Mouse (Mus musculus) right cerebral cortex, postnatal 25 days (tissue): ENCODE results near the gene Stox2.

Experiments used
- DNase-seq: peaks from one replicate; pipeline ENCODE4 v3.0.0; 2022

Gene Stox2

DNA sequence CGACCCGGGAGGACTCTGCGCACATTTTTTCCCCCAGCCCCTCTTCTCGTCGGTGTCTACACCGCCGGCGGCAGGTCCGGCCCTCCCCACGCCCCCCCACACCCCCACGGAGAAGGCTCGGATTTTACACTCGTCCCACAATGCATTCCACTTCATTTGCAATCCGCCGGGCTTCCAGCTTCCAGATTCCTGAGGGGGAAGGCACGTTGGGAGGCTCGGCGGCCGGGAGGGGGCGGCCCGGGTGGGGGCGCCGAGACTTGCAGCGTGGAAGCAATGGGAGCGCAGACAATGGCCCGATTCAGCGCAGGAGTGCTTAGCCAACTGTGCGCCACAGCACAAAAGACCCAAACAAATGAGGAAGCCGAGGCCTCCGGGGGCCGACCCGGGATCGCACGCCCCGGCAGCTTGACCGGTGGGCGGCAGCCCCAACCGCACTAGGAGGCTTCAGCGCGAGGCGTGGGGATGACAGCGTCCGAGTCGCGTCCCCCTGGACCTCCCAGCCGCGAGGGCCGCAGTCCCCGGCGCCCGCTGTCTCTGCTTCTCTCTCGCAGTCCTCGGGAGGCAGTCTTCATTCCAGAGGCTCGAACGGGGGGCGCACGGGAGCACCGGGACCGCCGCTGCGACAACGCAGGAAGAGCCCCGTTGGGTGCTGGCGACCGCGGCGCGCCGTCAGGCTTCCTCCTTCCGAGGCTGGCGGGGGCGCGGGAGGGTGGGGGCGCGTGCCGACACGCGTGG, 157.9 kb downstream of the Stox2 start:
- peak; percentile 71 for DNase-seq

DNA sequence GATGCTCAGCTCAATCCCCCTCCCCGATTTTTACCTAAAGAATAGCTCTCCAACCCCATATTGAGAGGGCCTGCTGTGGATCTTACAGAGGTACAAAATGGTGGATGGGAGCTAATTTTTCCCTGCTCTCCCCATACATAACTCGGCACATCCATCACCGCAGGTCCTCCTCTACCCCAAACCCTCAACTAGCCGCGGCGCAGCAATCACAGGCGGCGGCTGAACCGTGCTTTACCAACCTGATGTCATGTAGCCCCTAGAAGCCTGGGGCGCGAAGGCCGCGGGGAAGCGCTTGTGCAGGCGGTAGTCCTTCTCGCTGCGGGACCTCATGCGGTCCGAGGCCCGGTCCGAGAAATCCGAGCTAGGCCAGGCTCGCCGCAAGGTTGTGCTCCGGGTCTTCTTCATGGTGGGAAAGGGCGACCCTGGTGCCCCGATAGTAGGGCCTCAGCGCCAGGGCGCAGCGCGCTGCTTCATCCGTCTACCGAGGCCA, 158.5 kb downstream of the Stox2 start:
- peak; percentile 52 for DNase-seq

DNA sequence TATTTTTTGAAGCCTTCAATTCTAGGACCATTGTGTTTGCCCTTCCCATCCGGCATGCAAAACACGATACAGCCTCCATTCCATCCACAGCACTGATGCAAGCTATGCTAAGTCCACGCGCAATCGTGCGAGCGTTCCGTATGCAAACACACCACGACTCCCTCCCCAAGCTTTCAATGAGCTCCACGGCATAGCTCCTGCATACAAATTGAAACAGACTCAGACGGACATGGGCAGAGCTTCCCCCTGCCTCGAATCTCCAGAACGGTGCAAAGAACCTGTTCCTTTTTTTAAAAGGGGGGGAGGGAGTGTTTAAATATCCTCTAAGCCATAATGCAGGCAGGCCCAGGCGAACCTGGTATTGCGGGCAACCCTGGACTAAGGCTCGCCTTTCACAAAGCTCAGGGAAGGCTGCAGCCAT, 159.0 kb downstream of the Stox2 start:
- peak; percentile 54 for DNase-seq

DNA sequence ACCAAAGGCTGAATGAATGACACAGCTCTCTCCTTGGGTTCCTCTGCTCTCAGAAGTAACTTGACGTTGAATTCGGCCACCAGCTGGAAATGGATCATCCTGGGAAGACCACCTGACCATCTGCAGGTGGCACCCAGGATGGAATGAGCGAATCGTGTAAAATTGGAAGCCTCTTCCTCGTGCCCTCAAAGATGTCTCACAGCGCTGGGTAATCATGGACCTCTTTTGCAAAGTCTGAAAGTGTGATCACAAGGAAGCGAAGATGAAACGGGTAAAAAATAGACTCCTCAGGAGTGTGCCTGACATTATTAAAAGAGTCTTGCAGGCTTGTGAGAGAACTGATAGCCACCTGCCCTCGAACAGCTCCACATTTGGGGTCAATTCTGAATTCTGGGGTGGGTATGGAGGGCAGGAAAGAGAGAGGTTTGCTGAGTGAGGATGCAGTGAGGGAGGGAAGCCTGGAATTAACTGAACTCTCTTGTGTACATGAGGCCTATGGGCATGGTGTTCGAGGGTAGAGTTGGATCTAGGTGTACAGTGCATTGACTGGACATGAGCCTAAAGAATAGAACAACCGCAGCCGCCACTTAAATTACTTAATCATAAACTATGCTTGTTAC, 160.0 kb downstream of the Stox2 start:
- no peak for DNase-seq

DNA sequence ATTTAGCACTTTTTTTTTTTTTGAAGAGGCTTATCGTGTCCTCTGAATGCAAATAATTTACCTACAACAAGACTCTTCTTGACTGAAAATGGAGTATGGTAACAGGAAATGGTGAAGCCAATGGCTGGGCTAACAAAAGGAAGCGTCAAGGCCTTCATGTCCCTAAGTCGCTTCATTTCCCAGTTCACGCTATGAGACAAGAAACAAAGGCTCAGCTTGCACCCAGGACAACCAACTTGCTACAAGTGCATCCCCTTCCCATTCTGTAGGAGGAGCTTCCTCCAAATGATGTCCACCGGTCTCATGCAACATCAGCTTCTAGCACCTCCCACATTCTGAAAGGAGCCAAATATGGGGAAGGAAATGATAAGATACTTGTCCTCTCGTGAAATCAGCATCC, 160.7 kb downstream of the Stox2 start:
- no peak for DNase-seq

DNA sequence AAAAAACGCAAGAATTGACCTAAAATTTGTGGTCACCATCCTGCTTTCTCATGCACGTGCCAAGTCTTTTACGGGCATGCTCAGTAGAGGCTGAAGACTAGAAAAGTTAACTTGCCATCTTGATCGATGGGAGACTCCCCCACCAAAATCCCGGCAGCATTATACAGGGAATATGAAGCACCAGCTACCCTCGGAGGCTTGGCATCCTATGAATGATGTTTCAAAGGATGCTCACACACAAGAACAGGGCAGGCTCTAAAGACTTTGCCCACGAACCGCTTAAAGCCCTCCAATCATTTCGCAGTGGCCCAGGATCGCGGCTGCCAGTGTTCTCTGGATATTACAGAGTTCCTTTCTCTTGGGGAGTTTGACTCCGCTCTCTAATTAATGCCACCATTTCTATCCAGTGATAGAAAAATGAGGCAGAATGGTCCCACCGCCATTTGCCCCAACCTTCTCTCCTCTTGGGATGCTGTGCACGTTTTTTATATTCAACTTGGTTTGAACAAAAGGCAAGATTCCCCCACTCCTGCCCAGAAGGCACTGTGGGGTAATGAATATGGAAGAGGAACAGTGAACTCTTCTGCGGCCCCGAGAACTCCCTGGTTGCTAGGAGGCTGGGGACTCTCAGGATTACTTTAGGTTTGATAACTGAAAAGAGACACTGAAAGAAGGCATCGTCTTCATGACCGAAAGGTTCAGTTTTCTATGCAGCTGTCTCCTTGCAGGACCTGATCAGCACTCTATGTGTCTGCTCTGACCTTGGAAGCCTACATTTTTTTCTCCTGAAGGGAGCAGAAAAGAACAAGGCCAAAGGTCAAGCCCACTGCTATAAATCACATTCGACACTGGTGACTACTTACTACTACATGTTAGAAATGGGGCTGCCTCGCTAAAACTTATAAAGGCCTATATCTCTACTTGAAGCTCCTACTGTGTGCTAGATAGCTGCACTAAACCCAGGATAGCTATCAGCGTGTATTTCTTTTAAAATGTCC, 161.5 kb downstream of the Stox2 start:
- DNase-seq = no peak

DNA sequence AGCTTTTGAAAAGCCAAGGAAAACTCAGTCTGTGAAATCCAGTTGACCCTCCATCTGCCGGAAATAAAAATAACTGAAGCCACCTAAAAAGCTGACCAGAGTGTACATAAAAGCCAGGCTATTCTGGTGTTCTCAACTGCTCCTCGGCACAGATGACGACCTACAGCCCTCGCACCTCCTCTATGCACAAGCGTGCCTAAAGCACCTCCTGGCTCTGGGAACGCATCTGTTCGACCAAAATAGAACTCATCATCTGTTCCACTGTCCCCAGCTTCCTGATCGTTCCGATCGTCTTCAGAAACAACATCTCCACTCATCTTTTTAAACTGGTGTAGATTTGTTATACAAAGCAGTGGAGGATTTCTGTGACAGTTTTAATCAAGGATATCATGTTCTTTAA, 166.3 kb downstream of the Stox2 start:
- DNase-seq = no peak

DNA sequence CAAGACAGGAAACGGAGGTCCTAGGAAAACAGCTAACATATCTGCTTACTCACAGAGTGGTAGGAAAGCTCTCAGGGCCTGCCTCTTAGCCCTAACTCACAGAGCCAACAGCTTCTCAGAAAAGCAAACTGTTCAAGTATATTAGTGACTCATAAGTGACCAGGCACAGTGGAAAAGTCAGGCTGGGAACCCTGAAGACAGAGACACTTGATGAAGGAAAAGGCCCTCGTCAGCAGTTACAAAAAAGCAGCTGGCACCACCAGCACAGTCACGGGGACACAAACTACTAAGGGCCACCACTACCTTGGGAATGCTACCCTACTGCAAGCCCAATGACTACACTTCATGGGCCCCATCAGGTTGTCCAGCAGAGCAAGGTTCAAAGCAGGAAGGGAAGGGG, 168.0 kb downstream of the Stox2 start:
- no peak for DNase-seq

DNA sequence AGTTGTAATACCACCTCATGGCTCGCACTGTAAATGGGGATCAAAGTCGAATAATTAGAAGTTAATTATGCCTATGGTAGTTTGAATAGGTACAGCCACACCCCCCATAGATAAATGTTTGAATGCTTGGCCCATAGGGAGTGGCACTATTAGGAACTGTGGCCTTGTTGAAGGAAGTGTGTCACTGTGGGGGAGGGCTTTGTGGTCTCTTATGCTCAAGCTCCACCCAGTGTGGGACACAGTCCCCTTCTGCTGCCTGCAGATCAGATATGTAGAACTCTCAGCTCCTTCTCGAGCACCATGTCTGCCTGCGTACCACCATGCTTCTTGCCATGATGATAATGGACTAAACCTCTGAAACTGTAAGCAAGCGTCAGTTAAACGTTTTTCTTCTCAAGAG, 177.2 kb downstream of the Stox2 start:
- no peak for DNase-seq

DNA sequence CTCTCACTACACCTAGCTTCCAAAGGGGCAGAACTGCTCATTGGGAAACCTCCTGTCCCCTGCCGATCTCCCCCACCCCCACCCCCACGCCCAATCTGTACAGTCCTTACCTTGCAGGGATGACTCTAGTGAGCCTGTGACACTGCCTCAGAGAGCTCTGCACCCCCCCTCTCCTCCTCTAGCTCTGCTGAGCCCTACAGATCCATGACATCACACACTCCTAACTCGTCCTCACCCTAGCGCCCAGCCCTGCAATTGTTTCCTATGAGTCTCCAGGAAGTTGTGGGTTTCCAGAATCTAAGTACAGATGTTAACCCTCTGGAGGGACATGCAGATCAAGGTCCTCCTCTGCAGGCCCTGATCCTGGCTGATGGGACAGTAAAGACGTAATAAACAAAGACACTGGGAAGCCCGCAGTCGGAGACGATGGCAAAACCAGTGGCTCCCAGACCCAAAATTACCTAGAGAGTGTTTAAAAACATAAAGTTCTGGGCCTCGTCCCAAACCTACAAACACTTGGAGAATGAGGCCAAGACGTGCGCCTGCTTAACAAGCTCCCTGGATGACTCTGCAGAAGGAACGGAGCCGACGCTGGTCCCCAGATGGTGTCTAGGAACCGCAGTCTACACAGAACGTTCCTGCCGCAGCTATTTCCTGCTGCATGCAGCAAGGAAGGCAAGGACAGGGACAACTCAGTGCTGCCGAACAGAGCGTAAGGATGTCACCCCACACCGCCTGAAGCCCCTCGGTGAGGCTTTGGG, 177.9 kb downstream of the Stox2 start:
- DNase-seq = peak; percentile 76

DNA sequence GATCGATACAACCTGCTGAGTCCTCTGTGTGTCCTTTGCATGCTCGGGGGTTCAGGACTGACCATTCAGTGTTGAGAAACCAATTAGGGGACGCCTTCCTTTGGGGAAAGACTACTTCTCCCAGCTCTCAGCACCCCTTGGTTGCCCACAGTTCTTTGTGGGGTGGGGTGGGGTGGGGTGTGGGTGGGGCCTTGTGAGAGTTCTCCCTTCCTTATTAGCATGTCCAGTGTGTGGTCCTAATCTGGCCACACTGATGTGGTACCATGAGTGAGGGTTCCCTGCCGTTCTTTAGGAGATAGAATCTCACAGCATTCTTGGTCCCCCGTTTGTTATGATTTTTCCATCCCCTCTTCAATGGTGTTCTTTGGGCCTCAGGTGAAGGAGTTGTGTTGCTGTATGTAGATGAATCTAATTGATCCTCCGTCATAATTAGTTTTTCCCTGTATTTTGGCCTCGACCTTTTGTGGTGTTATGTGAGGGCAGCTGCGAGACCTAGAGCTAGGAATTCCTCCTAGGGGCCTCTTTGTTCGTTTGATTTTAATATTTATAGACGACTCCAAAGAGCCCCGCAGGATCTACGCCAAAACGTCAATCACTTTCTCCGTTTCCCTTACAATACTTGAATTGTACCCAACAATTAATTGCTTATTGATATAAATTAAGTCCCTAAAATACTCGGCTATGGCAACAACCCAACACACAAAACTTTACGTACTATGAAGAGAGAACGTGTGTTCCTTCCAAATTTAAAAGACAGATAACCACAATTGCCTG, 182.9 kb downstream of the Stox2 start:
- DNase-seq = no peak

DNA sequence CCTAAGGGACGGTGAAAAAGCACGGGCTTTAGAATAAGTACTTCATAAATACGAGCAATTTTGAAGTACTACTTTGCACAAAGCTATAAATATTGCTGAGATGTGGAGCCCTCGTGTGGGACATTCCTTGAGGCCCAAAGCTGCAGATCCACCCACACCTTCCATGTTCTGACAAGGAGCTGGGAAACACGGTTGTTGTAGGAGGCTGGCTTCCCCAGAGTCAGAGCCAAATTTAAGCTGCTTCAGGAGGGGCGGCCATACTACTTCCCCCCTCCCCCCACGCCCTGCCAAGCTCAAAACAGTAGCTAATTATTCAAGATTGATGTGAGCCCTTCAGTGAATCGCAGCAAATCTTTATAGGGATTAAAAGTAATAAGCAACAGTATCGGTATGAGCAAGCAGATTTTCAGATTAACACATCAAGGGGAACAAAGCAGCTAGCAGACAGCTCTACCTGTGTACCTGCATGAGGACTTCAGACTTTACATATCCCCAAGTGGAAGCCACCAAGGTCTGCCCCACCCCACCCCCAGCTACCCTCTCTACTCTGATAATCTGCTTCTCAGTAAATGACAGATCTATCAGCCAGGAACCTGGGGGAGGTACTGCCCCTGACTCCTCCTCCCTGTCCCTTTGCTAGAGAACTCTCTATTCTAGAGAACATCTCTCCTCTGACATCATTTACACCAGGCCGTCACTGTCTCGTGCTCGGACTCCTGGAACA, 185.2 kb downstream of the Stox2 start:
- peak; percentile 39 for DNase-seq

DNA sequence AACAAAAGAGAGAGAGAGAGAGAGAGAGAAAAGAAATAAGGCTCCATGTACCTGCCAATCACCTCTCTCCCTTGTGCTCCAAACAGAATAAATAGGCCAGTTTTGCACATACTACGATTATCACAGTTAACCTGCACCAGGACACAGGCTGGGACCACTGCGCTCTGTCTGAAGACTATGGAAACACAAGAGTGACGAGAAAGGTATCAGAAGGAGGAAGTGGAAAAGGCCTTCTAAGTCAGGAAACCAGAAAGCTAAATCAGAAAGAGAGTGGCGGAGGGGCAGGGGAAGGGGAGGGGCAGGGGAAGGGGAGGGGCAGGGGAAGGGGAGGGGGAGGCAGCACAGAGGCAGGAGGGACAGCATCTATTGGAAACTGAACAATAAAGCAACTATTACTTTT, 195.3 kb downstream of the Stox2 start:
- DNase-seq = no peak

DNA sequence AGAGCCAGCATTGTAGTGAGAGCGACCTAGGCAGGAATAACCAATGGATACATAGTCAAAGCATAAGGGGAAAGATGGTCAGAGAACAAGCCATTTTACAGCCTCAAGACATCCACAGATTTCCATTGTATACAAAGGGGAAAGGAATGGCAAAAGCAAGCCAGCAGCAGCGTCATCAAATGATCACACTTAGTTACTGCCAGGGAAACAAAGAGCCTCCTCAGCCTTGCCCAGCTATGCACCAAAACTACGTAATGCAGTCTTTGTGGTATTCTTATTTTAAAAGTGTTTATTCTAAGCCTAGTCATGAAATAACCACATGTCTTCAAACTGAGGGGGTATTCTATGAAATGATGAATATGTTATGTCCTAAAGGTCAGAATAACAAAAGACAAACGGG, 201.0 kb downstream of the Stox2 start:
- no peak for DNase-seq

DNA sequence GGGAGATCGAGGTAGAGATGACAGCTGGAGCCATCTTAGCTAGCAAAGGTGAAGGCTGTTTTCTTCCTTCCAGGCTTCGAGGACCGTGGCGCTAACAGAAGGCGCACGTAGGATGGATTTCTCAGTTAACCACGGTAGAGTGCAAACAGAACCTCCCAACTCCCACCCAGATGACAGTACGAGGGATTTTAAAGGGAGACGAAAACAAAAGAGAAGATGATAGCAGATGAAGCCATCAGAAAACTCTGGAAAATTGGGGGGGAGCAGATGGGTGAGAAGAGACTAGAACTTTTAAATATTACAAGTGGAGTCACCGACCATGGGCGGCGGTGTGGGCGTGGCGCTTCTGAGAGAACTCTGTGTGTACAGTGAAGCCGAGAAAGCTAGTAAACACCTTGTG, 202.0 kb downstream of the Stox2 start:
- DNase-seq = peak; percentile 58

DNA sequence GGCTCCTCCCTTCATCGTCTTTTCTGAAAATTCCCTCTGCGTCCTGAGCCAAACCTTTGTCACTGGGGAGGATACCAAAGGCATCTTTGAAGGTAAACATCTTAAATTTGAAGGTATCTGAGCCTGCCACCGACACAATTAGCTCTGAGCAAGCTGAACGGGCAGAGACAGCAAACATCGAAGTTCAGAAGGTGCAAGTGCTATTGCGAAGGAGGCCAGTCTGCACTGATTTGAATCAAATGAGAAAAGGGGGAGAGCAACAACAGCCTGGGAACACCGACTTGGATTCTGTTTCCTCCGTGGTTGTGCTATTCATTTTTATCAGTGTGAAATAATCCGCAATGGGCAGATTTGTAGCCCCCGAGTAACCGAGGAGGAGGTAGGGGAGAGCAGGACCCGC, 202.5 kb downstream of the Stox2 start:
- DNase-seq = no peak

DNA sequence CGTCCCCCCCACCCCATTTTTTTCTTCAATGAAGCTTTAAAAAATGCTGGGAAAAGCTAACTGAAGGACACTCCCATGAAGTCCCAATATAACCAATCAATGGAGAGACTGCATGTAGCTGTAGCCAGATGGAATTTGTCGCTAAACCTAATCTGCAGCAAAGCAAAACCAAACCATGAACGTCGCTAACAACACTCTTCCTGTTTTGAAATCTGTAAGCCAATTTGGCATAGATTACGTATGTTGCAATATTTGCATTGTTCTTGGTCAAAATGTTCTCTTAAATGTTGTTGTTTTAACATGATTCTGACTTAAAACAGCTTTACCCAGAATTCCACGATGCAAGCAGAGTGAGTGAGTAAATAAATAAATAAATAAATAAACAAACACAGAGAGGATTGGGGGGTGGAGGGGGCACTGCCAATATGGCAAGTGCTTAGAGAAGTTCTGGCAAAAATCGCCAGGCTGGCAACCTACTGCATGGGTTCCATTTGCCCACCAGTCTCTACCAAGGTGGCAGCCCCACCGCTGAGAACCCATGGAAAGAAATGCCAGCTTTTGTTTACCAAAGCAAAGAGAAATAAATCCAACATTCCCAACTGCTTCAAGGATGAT, 203.0 kb downstream of the Stox2 start:
- DNase-seq = no peak

DNA sequence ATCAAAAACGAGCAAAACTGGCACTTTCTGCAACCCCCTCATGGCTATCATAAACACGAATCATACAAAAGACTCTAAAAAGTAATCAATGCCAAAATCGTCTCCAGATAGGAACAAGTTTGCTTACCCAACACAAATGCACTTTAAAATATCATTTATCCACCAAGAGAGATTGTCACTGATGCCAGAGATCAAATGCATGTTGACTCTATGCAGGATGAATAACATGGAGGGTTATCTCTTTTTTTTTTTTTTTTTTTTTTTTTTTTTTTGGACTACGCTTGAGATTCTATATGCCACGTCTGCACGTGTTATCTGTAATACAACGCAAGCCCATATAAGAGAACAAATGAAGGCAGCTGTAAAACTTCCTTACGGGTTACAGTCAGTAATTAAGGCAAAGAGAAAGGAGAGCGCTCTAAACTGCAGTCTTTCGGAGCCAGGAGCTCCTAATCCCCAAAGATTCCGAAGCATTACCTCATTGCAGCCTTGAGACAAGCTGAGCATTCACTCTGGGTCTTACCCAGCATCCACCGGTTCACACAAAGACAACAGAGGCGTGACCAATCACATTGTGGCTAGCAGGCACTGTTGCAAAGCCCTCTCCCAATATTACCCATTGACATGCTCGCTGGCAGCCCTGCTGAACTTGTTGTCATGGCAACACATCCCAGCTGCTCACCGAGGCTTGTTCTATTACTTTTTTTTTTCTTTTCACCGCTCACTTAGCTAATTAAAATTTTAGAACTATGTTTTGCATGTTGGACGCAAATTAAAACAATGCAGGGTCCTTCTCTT, 203.8 kb downstream of the Stox2 start:
- peak; percentile 68 for DNase-seq

DNA sequence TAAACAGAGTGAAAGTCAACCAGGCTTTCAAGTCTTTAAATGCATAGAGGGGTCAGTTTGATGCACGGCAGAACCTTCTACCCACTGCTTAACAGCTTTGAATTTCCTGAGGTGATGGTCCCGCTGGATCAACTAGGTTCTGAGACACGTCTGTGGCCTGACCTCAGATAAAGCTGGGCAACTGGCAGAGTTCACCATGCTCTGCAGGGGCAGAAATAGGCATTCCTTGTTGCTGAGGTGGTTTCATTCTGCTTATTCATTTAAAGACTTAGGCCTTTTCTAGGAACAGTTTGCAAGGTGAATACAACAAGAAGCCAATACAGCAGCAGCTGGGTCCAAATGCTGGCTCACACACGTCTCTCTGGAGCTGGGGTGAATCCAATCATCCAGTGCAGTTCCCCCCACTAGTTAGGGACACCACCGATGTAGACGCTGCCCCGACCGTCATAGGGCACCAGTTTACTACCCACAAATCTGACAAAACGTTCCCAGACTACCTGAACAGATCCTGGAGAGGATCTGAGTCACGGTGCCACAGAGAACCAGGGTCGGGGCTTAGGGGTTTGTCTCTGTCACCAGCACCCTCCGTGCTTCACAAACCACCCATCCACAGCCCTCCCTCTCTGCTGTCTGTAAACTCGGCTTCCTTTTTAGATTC, 204.6 kb downstream of the Stox2 start:
- no peak for DNase-seq
